Mouse (Mus musculus): ENCODE data around the gene Cflar.

GRCm38 (mm10) chr1:58720988-58721387, 9.7 kb downstream of the Cflar start:
- TF ChIP-seq CTCF (IDR thresholded peaks at IDR 0.05; ENCODE audit: low read depth, low read length) (no peak), POLR2A (IDR thresholded peaks at IDR 0.05; ENCODE audit: borderline replicate concordance, low read depth, low read length) (no peak)

Measured in bone marrow macrophage, adult 2 months (primary cell).